ENCODE assay signal across 14 mouse cellular contexts in the genomic region with DNA sequence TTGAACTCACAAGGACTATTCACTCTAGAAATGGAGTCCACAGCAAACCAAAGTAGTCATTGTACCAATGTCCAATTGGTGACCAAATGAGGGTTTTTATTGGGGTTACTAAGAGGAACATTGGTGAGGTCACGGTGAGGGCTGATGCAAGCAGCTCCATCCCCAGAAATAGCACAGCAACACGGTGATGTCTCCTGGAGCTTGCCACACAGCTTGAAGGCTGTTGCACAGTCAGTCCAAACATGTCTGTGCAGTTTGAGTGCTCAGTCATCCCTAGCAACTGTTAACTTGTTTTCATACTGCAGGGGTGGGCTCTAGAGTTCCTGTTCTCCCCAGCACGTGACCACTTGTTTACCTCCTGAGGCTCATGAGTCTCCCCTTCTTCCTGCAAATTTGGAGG.
"Had no signal": no experiment of that assay in that cellular context is flagged by ENCODE, and none has a peak within 500 bp of the region (broad histone marks: within the 10 kb centered on the region; RNA-seq: fewer than 3 reads in every experiment).

No protein-coding gene starts in this region.

- H3K27ac ChIP-seq: liver, embryonic 14.5 days; midbrain, embryonic 12.5 days; neural tube, embryonic 12.5 days; stomach, embryonic 15.5 days; stomach, postnatal 0 days had no signal

- H3K9me3 ChIP-seq: midbrain, embryonic 12.5 days; neural tube, embryonic 12.5 days; stomach, embryonic 15.5 days had no signal

- DNase-seq: lung, adult 18-20 months; lung, embryonic 14.5 days; lung, postnatal 10 days; lung, postnatal 4 days; midbrain, embryonic 14.5 days; right cerebral cortex, postnatal 14 days; thymus, adult 18-20 months; thymus, postnatal 14 days; thymus, postnatal 36 days had no signal

- H3K27me3 ChIP-seq: midbrain, embryonic 12.5 days; neural tube, embryonic 12.5 days; stomach, embryonic 15.5 days had no signal

- H3K9ac ChIP-seq: liver, embryonic 14.5 days; lung, embryonic 14.5 days; midbrain, embryonic 12.5 days; neural tube, embryonic 12.5 days; stomach, embryonic 15.5 days had no signal

- H3K4me1 ChIP-seq: midbrain, embryonic 12.5 days; neural tube, embryonic 12.5 days; stomach, embryonic 15.5 days had no signal

- H3K4me3 ChIP-seq: midbrain, embryonic 12.5 days; neural tube, embryonic 12.5 days; stomach, embryonic 15.5 days had no signal

- H3K4me2 ChIP-seq: lung, embryonic 14.5 days; midbrain, embryonic 12.5 days; neural tube, embryonic 12.5 days; stomach, embryonic 15.5 days had no signal
